Mouse (Mus musculus): ENCODE results near the gene Irf4. TPM values are rescaled to one million over a fixed set of nuclear protein-coding genes. Genes with fewer than 3 reads are reported as not detected.

Irf4 gene
- total RNA-seq, 4 experiments from 2014 or later: 0.17 to 2.5 (median 0.77) TPM

GRCm38 (mm10) chr13:30762224-30762623, 13.2 kb downstream of the Irf4 start:
- DNase-seq (ENCODE audit: low spot score in 2 of 2): no peak

- peak in 1 of 2 experiments; percentile 29 for DNase-seq (ENCODE audit: low spot score in 2 of 2)
These were observed 15.2 kb downstream of the Irf4 start for GRCm38 (mm10) chr13:30764014-30764740.

GRCm38 (mm10) chr13:30765906-30766305, 16.9 kb downstream of the Irf4 start:
- DNase-seq (ENCODE audit: low spot score in 2 of 2): no peak

GRCm38 (mm10) chr13:30766636-30767476, 17.8 kb downstream of the Irf4 start:
- DNase-seq (ENCODE audit: low spot score in 2 of 2): no peak

- DNase-seq (ENCODE audit: low spot score in 2 of 2): no peak
These were observed 18.6 kb downstream of the Irf4 start for GRCm38 (mm10) chr13:30767477-30768127.

GRCm38 (mm10) chr13:30776021-30776420, 27.0 kb downstream of the Irf4 start:
- DNase-seq (ENCODE audit: low spot score in 2 of 2): no peak

GRCm38 (mm10) chr13:30777678-30778179, 28.7 kb downstream of the Irf4 start:
- DNase-seq (ENCODE audit: low spot score in 2 of 2): no peak

GRCm38 (mm10) chr13:30781905-30782304, 32.9 kb downstream of the Irf4 start:
- no peak for DNase-seq (ENCODE audit: low spot score in 2 of 2)

GRCm38 (mm10) chr13:30782419-30782818, 33.4 kb downstream of the Irf4 start:
- DNase-seq (ENCODE audit: low spot score in 2 of 2): no peak

- no peak for DNase-seq (ENCODE audit: low spot score in 2 of 2)
These were observed 36.5 kb downstream of the Irf4 start for GRCm38 (mm10) chr13:30785423-30786040.

- no peak for DNase-seq (ENCODE audit: low spot score in 2 of 2)
These were observed 37.4 kb downstream of the Irf4 start for GRCm38 (mm10) chr13:30786235-30787035.

GRCm38 (mm10) chr13:30787036-30787320, 38.0 kb downstream of the Irf4 start:
- DNase-seq (ENCODE audit: low spot score in 2 of 2): no peak

- DNase-seq (ENCODE audit: low spot score in 2 of 2): no peak
These were observed 38.5 kb downstream of the Irf4 start for GRCm38 (mm10) chr13:30787556-30787955.

- DNase-seq (ENCODE audit: low spot score in 2 of 2): no peak
These were observed 38.9 kb downstream of the Irf4 start for GRCm38 (mm10) chr13:30787960-30788359.

GRCm38 (mm10) chr13:30788421-30788820, 39.4 kb downstream of the Irf4 start:
- no peak for DNase-seq (ENCODE audit: low spot score in 2 of 2)

- no peak for DNase-seq (ENCODE audit: low spot score in 2 of 2)
These were observed 41.0 kb downstream of the Irf4 start for GRCm38 (mm10) chr13:30790016-30790415.

GRCm38 (mm10) chr13:30792308-30792707, 43.3 kb downstream of the Irf4 start:
- DNase-seq (ENCODE audit: low spot score in 2 of 2): no peak

- DNase-seq (ENCODE audit: low spot score in 2 of 2): no peak
These were observed 43.7 kb downstream of the Irf4 start for GRCm38 (mm10) chr13:30792741-30793140.

- no peak for DNase-seq (ENCODE audit: low spot score in 2 of 2)
These were observed 44.2 kb downstream of the Irf4 start for GRCm38 (mm10) chr13:30793196-30793595.

- DNase-seq (ENCODE audit: low spot score in 2 of 2): no peak
These were observed 44.6 kb downstream of the Irf4 start for GRCm38 (mm10) chr13:30793616-30794015.

- no peak for DNase-seq (ENCODE audit: low spot score in 2 of 2)
These were observed 46.9 kb downstream of the Irf4 start for GRCm38 (mm10) chr13:30795960-30796359.
